Comparison of ENCODE assay signal across 8 mouse cellular contexts in genomic region chr13:62382952-62383351, GRCm38 (mm10). TPM values are rescaled to one million over a fixed set of nuclear protein-coding genes. Genes with fewer than 3 reads are reported as not detected.
DNase-seq lines count a peak whose midpoint lies in the region; ATAC-seq and TF ChIP-seq lines count a peak whose summit lies in the region.
"Not testable (repeated sequence)": the region's sequence is repeated elsewhere in the genome, so short reads cannot be mapped to it uniquely, and the experiment has no call there.

Gene Gm3604, minus strand, starts transcription at chr13:62383177.

- not testable (repeated sequence) for H3K4me1 ChIP-seq in hindbrain, embryonic 13.5 days (replicated peaks); lung, embryonic 14.5 days (ENCODE audit: insufficient read depth); neural tube, embryonic 15.5 days

- 14% methylated on average over 13 of the region's 13 CpGs for WGBS in hindbrain, embryonic 13.5 days
- WGBS in lung, embryonic 14.5 days: 7% methylated on average over 13 of the region's 13 CpGs
- WGBS in neural tube, embryonic 15.5 days: 7% methylated on average over 13 of the region's 13 CpGs

- H3K9ac ChIP-seq in hindbrain, embryonic 13.5 days: peak within 1 kb of the TSS; percentile 40
- H3K9ac ChIP-seq in lung, embryonic 14.5 days: peak within 1 kb of the TSS; percentile 42; the same call in 1 of the 2 replicates
- peak within 1 kb of the TSS; percentile 34; the same call in 1 of the 2 replicates for H3K9ac ChIP-seq in neural tube, embryonic 15.5 days (replicated peaks)

- H3K4me2 ChIP-seq in hindbrain, embryonic 13.5 days: peak within 1 kb of the TSS; percentile 45
- peak within 1 kb of the TSS; percentile 48 for H3K4me2 ChIP-seq in lung, embryonic 14.5 days
- H3K4me2 ChIP-seq in neural tube, embryonic 15.5 days: peak within 1 kb of the TSS; percentile 52

- not testable (repeated sequence) for ATAC-seq in hindbrain, embryonic 13.5 days (ENCODE audit: low FRiP score); lung, embryonic 14.5 days (ENCODE audit: insufficient read depth); neural tube, embryonic 15.5 days (ENCODE audit: low FRiP score)

- not testable (repeated sequence) for H3K27me3 ChIP-seq in hindbrain, embryonic 13.5 days; lung, embryonic 14.5 days (ENCODE audit: insufficient read depth, low read length); neural tube, embryonic 15.5 days (replicated peaks)

- intact Hi-C loops in gastrocnemius, adult 2 months (cut with DNase I): not testable (repeated sequence)

- not testable (repeated sequence) for H3K36me3 ChIP-seq in hindbrain, embryonic 13.5 days; lung, embryonic 14.5 days (ENCODE audit: insufficient read depth); neural tube, embryonic 15.5 days

- peaks cover 13% of the 10 kb centered on the region; the same call in 1 of the 2 replicates for H3K9me3 ChIP-seq in hindbrain, embryonic 13.5 days
- H3K9me3 ChIP-seq in lung, embryonic 14.5 days (ENCODE audit: low read depth, low read length); neural tube, embryonic 15.5 days (replicated peaks): not testable (repeated sequence)

- H3K27ac ChIP-seq in gastrocnemius, adult 2 months; hindbrain, embryonic 13.5 days; lung, embryonic 14.5 days (ENCODE audit: low read depth); neural tube, embryonic 15.5 days (replicated peaks): not testable (repeated sequence)

- H3K4me3 ChIP-seq in gastrocnemius, adult 2 months: peak within 1 kb of the TSS; percentile 69
- peak within 1 kb of the TSS; percentile 33 for H3K4me3 ChIP-seq in hindbrain, embryonic 13.5 days
- H3K4me3 ChIP-seq in lung, embryonic 14.5 days (ENCODE audit: low read depth, low read length): peak within 1 kb of the TSS; percentile 41
- peak within 1 kb of the TSS; percentile 46 for H3K4me3 ChIP-seq in neural tube, embryonic 15.5 days (replicated peaks)

- TF ChIP-seq CTCF in gastrocnemius, adult 2 months (IDR thresholded peaks at IDR 0.05); lung, embryonic 14.5 days (IDR thresholded peaks at IDR 0.05; ENCODE audit: low read depth): not testable (repeated sequence)

- DNase-seq in MN1 (ENCODE audit: low spot score): peak; percentile 74
- DNase-seq in cerebellum, adult 9-11 months: peak; percentile 7
- peak; percentile 53 for DNase-seq in gastrocnemius, adult 2 months
- peak; percentile 22 to 23 for DNase-seq in layer of hippocampus, postnatal 10 days (ENCODE audit: low spot score in 2 of 2)
- DNase-seq in lung, embryonic 14.5 days: peak; percentile 69
- peak; percentile 85 for DNase-seq in testis, postnatal 14 days (ENCODE audit: low spot score)

RNA-seq across cellular contexts. Expression of gene Gm3604, which starts in this region (rescaled TPM):
- under 1 TPM in 1 of 2 experiments, not detected in 1; 0.36 TPM for total RNA-seq in gastrocnemius, adult 2 months (2021)
- polyA plus RNA-seq in hindbrain, embryonic 13.5 days (2015; fragmentation: Nextera tagmentation; extraction: Ambion mirVana): 2.5 and 2.6 TPM in 2 replicates
- 1 to 10 TPM; 1.2 to 1.3 TPM for total RNA-seq in layer of hippocampus, postnatal 10 days (2021)
- 6.1 and 8.4 TPM in 2 replicates for polyA plus RNA-seq in lung, embryonic 14.5 days (2014; fragmentation: Nextera tagmentation; extraction: Ambion mirVana)
- polyA plus RNA-seq in neural tube, embryonic 15.5 days (2015; fragmentation: Nextera tagmentation; extraction: Ambion mirVana): 3.1 and 5.1 TPM in 2 replicates

Comparison
In these comparisons a context has a peak if more than half of its experiments do, and no peak if none do; other contexts are left out.
1. Peak in DNase-seq and H3K4me3 ChIP-seq in gastrocnemius, adult 2 months; RNA of the gene not detected or under 1 TPM.
2. DNase-seq: peak in every context shown above with its lines; median percentile 85 in testis, postnatal 14 days; 74 in MN1; 69 in lung, embryonic 14.5 days; 53 in gastrocnemius, adult 2 months; 22 in layer of hippocampus, postnatal 10 days; 7 in cerebellum, adult 9-11 months.